Mouse (Mus musculus): ENCODE data around the gene Nmur1. TPM values are rescaled to one million over a fixed set of nuclear protein-coding genes. Genes with fewer than 3 reads are reported as not detected.
"Not testable (repeated sequence)": the region's sequence is repeated elsewhere in the genome, so short reads cannot be mapped to it uniquely, and the experiment has no call there.

Gene Nmur1
- total RNA-seq, 4 experiments from 2014 or later: not detected

DNA sequence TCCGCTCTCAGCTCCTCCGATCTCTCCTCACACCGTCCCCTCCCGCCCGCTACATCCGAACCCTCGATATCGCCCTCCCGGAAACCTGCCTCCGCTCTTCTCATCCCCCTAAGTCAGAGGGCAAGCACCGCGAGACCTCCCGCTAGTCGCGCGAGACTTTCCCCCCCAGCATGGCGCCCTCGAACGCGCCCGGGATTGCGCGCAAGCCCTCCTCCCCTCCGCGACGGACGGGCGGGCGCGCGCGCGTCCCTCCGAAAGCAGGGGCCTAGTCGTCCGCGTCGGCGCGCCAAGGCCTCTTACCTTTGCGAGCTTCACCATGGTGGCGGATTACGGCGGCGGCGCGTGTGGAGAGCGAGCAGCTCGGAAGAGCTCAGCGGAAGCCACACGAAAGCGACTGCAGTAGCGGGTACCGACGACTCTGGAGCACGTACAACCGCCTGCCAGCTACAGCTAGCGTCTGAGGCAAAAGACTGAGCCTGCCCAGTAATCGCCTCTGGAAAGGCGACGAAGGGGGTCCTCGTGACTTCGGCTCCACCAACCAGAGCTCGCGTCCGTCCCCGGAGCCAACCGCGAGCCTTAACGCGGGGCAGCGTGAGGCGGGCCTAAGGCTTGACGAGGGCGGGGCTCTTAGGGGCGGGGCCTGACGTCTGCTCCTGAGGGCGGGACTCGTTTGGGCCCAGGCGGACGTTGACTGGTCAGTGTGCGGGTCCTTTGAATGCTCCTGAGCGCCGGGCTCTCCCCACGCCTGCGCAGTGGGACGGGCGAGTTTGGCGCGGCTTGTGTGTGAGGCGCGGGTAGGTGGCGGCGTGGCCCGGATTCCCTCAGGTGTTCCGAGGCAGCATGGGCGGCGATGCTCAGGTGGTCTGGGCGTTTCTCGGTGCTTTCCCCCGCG is 66.9 kb downstream of the Nmur1 start, which contains the start of gene Ncl:
Ncl (minus strand) TSS at position 495 of the 892 bp plus-strand sequence.
- peak; percentile 98 for DNase-seq (ENCODE audit: low spot score)

DNA sequence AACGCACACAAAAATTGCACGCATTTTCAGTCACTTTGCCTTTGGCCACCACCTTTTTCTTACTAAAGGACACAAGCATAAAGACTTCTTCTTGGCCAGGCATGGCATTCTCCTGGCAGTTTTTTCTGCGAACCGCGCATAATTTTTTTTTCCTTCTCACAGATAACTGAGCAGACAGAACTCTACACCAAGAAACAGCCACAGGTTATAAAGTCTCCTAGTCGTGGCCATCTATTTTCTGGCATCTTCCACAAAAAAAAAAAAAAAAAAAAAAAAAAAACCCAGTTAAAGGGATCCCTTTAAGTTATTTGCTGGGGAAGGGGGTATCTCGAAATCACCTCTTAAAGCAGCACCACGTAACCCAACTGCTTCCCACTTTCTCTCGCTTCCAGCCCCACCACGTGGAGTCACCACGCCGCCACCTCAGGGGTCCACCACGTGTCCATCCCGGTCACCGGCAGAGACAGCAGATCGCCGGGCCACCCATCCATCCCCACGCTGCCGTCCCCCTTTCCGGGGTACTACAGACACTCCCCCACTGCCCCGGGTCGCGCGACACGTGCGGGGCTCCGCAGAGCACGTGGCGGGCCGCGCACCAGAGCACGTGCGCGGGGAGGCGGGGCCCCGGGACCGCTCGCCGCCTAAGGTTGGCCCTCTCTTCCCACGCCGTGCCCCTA is 67.7 kb downstream of the Nmur1 start:
- no peak for DNase-seq (ENCODE audit: low spot score)

DNA sequence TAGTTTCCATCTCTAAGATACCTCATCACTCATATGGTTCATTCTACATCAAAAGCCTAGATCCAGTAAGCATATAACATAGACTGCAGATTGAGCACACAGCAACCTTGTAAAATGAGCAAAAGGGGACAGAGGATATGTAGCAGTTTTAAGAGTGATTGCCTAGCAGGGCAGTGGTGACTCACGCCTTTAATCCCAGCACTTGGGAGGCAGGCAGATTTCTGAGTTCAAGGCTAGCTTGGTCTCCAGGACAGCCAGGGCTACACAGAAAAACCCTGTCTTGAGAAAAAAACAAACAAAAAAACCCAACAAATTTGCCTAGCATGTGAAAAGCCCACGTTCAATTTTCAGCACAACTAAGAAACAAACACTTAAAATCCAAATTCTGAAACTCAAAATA is 71.8 kb downstream of the Nmur1 start:
- DNase-seq (ENCODE audit: low spot score): no peak

DNA sequence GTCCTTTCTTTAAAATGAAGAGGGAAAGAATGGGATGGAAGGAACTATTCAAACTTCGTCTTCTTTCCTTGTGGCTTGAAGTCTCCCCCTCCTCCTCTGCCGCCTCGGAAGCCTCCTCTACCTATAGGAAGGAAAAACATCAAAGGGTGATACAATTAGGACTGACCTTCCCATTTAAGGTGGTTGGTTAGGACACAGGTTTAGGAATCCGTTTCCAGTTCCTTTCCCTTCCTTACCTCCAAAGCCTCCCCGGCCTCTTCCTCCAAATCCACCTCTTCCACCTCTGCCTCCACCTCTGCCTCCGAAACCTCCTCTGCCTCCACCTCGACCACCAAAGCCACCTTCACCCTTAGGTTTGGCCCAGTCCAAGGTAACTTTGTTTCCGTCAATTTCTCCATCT is 75.5 kb downstream of the Nmur1 start:
- no peak for DNase-seq (ENCODE audit: low spot score)

DNA sequence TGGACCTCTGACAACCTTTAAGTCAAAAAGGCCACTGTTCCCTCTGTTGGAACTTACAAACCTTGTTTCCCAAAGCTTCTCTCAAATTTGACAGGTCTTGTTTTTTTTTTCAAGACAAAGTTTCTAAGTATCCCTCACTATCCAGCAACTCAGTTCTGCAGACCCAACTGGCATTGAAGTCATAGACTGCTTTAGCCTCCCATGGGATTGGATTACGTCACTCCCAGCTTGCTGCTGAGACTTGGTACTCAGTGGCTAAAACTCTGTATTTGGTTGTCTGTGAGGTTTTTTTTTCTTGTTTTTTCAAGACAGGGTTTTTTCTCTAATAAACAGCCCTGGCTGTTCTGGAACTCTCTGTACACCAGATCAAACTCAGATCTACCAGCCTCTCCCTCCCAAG is 76.3 kb downstream of the Nmur1 start:
- DNase-seq (ENCODE audit: low spot score): no peak

DNA sequence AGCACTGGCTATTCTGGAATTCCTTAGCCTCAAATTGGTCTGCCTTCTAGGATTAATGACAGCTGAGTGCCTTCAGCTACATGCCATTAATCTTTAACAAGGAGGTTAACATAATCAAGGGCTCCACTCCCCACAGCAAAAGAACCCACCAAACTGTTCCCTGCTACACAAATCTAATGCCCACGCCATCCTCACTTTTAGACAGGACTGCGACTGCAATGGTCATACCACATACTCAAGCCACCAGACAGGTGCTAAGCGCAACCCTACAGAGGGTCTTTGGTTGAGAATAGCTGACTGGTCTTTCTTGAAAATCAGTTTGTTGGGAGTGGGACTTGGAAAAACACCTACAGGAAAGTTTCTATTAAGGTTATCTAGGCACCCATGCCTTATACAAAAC is 76.8 kb downstream of the Nmur1 start:
- no peak for DNase-seq (ENCODE audit: low spot score)

DNA sequence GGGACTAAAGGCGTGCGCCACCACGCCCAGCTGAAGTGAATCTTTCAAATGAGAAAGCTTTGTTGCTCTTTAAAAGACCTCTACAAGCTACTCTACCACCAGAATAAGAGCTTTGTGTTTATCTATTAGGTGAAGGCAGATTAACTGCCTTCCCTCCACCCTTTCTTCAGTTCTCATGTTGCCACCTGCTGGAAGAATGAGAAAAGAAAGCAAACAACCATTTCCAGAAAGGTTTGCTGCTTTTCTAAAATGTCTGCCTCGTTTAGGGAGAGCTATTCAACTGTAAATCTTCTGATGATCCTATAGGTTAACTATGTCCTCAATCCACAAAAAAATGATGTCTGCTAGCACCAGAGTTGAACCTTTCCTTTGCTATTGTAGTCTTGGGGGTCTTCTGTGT is 77.2 kb downstream of the Nmur1 start:
- DNase-seq (ENCODE audit: low spot score): no peak

DNA sequence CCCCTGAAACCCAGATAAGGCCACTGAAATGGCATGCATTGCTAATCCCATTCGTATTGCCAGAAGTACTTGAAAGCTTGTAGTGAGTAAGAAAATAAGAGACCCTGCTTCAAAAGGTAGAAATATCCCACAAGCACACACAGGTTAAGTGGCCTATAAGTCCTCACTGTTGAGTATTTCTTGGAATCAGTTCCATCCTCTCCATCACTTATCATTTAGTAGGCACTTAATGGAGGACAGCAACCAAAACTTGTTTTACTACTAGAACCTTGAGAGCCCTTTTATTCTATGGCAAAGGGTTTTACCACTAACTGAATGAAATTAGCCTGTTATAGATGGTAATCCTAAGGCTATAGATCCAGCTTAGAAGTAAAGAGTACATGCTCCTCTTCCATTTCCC is 77.9 kb downstream of the Nmur1 start:
- no peak for DNase-seq (ENCODE audit: low spot score)

DNA sequence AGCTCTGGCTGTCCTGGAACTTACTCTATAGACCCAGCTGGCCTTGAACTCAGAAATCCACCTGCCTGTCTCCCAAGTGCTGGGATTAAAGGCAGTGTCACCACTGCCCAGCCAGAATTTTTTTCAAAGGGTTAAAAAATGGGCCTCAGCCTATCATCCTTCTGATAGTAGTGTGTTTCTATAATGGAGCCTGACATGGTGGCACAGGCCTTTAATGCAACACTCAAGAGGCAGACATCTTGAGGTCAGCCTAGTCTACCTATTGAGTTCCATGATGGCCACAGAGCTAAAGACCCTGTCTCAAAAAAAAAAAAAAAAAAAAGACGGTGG is 78.3 kb downstream of the Nmur1 start:
- no peak for DNase-seq (ENCODE audit: low spot score)

DNA sequence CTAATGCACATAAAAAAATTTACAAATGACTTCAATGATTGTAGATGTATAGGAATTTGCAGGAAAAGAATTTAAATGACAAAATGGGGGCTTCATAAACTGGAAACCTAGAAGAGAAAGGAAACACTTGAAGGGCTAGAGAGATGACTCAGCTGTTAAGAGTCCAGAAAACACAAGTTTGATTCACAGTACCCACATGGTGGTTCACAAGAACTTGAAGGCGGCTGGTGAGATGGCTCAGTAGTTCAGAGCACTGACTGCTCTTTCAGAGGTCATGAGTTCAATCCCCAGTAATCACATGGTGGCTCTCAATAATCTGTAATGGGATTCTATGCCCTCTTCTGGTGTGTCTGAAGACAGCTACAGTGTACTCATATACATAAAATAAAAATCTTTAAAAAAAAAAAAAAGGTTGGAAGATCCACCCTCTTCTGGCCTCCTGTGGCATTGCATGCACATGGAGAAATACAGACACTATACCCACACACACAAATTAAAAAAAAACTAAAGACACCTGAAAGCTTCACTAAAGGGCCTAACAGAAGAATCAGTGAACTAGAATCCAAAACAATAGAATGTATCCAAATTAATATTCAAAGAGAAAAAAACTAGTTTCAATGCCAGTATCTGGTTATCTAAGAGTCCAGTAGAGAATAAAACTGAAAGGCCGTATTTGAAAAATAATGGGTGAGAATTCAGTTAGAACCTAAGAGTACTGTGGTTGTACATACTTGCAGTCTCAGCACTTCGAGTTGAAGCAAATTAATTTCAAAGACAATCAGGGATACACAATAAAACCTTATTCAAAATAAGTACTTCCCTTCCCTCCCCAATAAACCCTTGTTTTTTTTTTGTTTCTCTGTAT is 78.9 kb downstream of the Nmur1 start:
- DNase-seq (ENCODE audit: low spot score): no peak

DNA sequence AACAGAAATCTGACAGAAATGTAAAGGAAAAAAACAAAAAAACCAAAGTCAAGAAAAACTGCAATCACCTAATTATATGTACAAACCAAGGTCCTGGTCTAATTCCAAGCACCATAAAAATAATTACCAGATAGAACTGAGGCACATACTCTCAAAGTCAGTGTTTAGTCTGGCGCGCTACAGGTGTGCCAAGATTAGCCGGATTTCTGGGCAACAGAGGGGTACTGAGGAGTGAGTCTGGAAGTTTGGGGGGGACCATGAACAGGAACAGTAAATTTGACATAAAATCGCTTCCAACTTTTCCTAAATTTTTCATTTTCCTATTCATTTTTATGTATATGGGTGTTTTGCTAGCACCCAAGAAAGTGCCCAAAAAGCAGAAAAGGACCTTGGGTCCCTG is 80.1 kb downstream of the Nmur1 start:
- DNase-seq (ENCODE audit: low spot score): no peak

DNA sequence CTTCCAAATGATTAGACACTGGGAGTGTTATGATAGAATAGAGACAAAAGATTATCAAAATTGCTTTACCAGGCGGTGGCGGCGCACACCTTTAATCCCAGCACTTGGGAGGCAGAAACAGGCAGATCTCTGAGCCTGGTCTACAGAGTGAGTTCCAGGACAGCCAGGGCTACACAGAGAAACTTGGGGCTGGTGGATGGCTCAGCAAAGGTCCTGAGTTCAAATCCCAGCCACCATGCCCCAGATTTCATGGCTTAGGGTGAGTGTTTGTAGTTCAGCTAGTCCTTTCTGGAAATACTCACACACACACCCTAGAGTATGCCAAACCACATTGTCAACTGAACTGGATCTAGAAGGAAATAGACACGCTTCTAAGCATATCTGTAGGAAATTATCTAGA is 81.0 kb downstream of the Nmur1 start:
- DNase-seq (ENCODE audit: low spot score): no peak

DNA sequence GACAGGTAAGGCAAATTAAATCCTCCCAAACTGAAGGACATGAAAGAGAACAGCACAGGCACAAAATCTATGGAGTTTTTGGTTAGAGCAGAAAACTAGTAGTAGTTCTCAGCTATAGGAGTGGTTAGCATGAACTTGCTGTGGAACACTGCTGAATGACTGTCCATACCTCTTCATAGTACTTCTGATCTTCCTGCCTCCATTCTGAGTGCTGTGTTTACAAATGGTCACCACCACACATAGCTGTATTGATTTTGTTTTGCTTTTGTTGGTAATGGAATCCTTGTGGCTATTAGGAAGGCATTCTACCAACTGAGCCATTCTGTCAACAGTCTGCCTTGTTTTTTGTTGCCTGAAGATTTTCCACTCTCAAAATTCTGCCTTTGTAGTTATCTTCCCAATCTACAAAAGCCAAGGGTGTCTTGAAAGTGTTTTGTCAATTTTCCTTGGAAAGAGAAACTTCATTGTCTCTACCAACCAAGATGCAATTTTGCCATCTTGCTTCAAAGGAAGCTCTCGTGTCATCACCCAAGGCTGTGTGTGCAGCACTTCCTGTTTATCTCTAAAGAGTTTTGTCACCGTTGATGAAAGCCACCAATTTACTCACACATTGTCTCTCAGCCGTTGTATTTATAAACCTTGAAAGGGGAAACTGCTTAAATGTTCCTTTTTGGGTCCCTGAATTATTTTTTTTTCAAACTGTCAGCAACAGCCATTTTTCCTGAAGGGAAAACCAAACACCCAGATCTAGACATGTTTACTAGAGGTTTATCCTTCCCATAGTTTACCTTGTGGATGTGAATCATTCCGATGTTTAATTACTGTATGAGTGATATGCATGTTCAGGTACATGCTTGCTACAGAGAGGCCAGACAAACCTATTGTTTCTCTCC is 81.8 kb downstream of the Nmur1 start:
- no peak for DNase-seq (ENCODE audit: low spot score)

DNA sequence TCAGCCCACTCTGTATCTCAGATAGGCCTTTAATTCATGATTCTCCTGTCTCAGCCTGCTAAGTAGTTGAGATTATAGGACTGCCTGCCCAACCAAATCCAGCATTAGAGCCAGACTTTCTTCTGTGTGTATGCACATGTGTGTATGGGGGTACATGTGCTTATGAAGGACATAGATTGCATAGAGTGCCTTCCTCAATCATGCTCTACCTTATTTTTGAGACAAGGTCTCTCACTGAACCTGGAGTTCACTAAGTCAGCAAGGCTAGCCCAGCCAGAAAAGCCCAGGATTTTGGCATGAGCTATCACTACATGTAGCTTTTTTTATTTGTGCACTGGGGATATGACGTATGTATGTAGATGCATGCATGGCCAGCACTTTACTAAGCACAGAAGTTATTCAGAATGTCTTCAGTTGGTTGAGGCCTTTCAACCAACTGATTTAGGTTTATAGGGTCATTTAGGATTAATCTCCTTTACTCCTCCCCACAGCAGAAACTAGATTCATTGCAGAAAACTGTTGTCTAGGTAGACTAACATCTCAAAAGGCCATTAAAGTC is 82.9 kb downstream of the Nmur1 start:
- no peak for DNase-seq (ENCODE audit: low spot score)

DNA sequence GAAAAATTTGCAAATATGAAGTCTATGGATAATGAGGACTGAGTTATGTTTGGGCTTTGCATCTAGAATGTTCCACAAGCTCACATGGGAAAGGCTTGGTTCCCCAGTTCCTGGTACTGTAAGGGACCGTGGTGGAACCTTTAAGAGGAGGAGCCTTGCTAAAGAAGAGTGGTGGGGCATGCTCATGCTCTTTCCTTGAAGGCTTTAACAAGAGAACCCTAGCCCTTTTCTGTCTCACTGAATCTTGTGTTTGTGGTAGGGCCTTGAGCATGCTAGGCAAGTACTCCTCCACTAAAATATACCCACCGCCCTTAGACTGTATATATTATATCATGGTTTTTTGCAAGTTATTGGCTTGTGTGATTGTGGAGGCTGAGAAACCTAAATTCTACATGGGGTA is 83.7 kb downstream of the Nmur1 start:
- no peak for DNase-seq (ENCODE audit: low spot score)

DNA sequence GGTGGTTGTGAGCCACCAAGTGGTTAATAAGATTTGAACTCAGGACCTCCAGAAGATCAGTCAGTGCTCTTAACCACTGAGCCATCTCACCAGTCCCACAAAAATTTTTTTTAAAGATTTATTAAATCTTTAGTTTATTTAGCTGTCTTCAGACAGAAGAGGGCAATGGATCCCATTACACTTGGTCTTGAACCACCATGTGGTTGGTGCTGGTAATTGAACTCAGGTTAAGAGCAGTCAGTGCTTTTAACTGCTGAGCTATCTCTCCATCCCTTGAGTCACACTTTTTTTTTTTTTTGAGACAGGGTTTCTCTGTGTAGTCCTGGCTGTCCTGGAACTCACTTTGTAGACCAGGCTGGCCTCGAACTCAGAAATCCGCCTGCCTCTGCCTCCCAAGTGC is 84.9 kb downstream of the Nmur1 start:
- DNase-seq (ENCODE audit: low spot score): not testable (repeated sequence)

DNA sequence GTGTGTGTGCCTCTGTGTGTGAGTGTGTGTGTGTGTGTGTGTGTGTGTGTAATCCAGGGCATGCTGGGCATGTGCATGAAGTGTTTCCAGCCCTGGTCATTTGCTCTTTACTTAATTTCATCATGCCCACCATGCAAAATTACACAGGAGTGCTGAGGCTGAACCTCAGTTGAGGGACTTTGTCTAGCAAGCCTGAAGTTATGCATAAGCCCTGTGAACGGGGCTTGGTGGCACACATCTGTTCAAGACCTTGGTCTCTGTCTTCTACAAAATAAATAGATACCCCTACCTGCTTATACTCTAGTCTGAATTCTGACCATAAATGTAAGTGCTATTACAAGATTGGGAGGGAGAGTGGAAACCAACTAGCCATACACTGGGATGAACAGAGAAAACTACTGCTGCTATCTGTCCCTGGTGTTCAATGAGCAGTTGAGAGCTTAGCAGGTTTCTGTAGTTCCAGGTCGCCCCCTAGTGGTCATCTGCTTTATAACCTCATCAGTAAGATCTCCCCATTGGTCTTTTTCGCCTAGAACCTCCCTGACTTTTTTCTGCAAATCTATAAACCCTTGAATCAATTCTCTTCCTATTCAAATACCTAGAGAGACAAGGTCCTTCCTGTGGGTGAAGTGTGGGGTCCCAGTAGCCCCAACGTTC is 86.7 kb downstream of the Nmur1 start:
- peak; percentile 79 for DNase-seq (ENCODE audit: low spot score)

DNA sequence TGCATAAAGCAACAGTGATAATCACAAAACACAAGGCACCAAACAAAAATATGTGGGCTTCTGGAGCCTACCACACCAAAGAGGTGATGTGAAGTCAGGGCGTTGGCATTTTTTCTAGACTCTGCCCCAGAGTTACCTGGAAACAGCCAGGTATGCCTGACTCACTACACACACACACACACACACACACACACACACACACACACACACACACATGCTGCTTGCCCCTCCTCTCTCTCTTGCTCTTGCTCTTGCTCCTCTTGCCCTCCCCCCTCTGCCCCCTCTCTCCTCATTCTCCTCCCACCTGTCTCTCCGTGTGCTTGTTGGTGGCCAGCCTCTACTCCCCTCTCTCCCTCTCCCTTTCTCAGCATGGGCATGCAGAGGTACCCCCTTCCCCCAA is 89.7 kb downstream of the Nmur1 start:
- DNase-seq (ENCODE audit: low spot score): no peak
